Mouse (Mus musculus): ENCODE results near the gene Fam13c. TPM values are rescaled to one million over a fixed set of nuclear protein-coding genes. Genes with fewer than 3 reads are reported as not detected.
"Not testable (repeated sequence)": the region's sequence is repeated elsewhere in the genome, so short reads cannot be mapped to it uniquely, and the experiment has no call there.

Gene Fam13c
- polyA plus RNA-seq, 1 experiment from 2014 or later: 20.8 TPM

DNA sequence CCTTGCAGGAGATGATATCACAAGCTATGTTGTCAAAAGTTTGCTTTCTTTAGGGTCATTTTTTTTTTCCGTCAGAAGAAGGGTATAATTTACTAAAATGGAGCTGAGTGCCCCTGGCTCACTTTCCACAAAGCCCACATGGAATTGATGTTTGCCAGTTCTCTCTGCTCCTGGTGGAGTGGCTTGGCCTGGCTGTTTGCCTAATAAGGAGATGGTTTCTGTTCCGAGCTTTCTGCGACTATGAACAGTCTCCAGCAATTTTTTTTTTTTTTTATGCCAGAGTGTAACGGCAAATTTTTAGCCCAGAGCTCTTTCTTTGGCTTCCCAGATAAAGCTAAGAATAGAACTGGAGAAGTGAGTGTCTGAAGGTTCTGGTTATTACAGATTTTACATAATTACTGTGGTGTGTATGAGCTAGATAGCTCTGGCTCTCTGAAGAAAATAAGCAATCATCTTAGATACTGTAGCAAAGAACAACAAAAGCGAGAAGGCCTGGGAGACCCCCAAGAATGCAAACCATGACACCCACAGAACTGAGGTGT lies 12.1 kb upstream of the Fam13c start:
- no peak overlapping the region for H3K9ac ChIP-seq (ENCODE audit: low read length)
- H3K4me2 ChIP-seq (ENCODE audit: low read length): no peak overlapping the region
- no peak overlapping the region for H3K4me3 ChIP-seq (ENCODE audit: low read depth, low read length)
- no peaks in the 10 kb centered on the region for H3K4me1 ChIP-seq (ENCODE audit: control insufficient read depth, insufficient read depth, low read length)
- DNase-seq (ENCODE audit: low spot score) (peak; percentile 41), ATAC-seq (no peak)
- no peak overlapping the region for H3K27ac ChIP-seq (ENCODE audit: low read depth, low read length)
- H3K36me3 ChIP-seq (ENCODE audit: control insufficient read depth, insufficient read depth, low read length): no peaks in the 10 kb centered on the region
- 81% methylated on average over 5 of the region's 5 CpGs for WGBS
- H3K27me3 ChIP-seq (replicated peaks; ENCODE audit: control insufficient read depth, insufficient read depth, low read length): no peaks in the 10 kb centered on the region
- H3K9me3 ChIP-seq (replicated peaks; ENCODE audit: control insufficient read depth, low read length): no peaks in the 10 kb centered on the region

DNA sequence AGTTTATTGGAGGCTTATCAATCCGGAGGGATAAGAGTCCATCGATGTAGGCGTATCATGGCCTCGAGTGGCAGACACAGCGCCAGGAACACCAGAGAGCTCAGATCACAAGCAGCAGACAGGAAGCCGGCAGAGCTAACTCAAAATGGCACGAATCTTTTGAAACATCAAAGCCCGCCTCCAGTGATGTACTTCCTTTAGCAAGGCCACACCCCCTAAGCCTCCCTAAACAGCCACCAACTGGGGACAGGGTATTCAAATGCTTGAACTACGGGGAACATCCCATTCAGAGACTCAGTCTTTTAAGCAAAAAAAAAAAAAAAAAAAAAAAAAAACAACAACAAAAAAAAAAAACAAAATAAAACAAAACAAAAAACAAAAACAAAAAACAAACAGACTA lies 10.9 kb upstream of the Fam13c start:
- no peak overlapping the region for H3K9ac ChIP-seq (ENCODE audit: low read length)
- H3K27ac ChIP-seq (ENCODE audit: low read depth, low read length): no peak overlapping the region
- no peaks in the 10 kb centered on the region for H3K4me1 ChIP-seq (ENCODE audit: control insufficient read depth, insufficient read depth, low read length)
- H3K4me3 ChIP-seq (ENCODE audit: low read depth, low read length): no peak overlapping the region
- no peaks in the 10 kb centered on the region for H3K36me3 ChIP-seq (ENCODE audit: control insufficient read depth, insufficient read depth, low read length)
- H3K4me2 ChIP-seq (ENCODE audit: low read length): no peak overlapping the region
- no peaks in the 10 kb centered on the region for H3K9me3 ChIP-seq (replicated peaks; ENCODE audit: control insufficient read depth, low read length)
- no peak for ATAC-seq
- no peak for DNase-seq (ENCODE audit: low spot score)
- 95% methylated on average over 9 of the region's 9 CpGs for WGBS
- H3K27me3 ChIP-seq (replicated peaks; ENCODE audit: control insufficient read depth, insufficient read depth, low read length): no peaks in the 10 kb centered on the region

DNA sequence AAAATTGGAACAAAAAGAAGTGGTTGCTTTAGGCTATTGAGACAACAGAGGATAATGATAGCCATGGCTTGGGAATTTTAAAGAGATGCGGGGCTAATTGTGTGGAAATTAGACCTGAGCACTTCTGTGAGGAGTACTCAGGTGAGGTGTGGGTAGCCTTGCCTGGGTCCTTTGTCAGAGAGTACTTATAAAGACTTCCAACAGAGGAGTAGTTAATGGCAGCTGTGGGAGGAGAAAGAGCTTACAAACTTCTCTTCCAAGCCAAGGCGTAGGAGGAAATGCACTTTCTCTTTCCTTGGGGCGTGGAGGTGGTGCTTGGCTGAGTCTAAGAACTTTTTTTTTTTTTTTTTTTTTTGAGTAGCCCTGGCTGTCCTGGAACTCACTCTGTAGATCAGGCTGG lies 6.9 kb upstream of the Fam13c start:
- 90% methylated on average over 3 of the region's 3 CpGs for WGBS
- no peak for ATAC-seq
- no peak overlapping the region for H3K4me2 ChIP-seq (ENCODE audit: low read length)
- no peak for DNase-seq (ENCODE audit: low spot score)
- H3K9ac ChIP-seq (ENCODE audit: low read length): no peak overlapping the region
- H3K27ac ChIP-seq (ENCODE audit: low read depth, low read length): no peak overlapping the region
- no peaks in the 10 kb centered on the region for H3K9me3 ChIP-seq (replicated peaks; ENCODE audit: control insufficient read depth, low read length)
- H3K4me3 ChIP-seq (ENCODE audit: low read depth, low read length): no peak overlapping the region
- H3K27me3 ChIP-seq (replicated peaks; ENCODE audit: control insufficient read depth, insufficient read depth, low read length): no peaks in the 10 kb centered on the region
- H3K4me1 ChIP-seq (ENCODE audit: control insufficient read depth, insufficient read depth, low read length): no peaks in the 10 kb centered on the region
- H3K36me3 ChIP-seq (ENCODE audit: control insufficient read depth, insufficient read depth, low read length): no peaks in the 10 kb centered on the region

DNA sequence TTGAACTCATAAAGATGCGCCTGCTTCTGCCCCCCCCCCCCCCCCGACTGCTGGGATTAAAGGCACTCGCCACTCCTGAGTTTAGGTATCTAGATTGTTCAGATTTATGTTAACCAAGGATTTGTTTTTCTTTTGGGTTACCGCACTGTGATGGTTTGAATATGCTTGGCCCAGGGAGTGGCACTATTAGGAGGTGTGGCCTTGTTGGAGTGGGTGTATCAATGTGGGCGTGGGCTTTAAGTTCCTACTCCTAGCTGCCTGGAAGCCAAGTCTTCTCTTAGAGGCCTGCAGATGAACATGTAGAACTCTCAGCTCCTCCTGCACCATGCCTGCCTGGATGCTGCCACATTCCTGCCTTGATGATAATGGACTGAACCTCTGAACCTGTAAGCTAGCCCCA lies 6.5 kb upstream of the Fam13c start:
- H3K4me2 ChIP-seq (ENCODE audit: low read length); H3K9ac ChIP-seq (ENCODE audit: low read length); H3K4me1 ChIP-seq (ENCODE audit: control insufficient read depth, insufficient read depth, low read length); H3K27me3 ChIP-seq (replicated peaks; ENCODE audit: control insufficient read depth, insufficient read depth, low read length); H3K36me3 ChIP-seq (ENCODE audit: control insufficient read depth, insufficient read depth, low read length); H3K27ac ChIP-seq (ENCODE audit: low read depth, low read length); ATAC-seq; DNase-seq (ENCODE audit: low spot score); H3K4me3 ChIP-seq (ENCODE audit: low read depth, low read length); H3K9me3 ChIP-seq (replicated peaks; ENCODE audit: control insufficient read depth, low read length): not testable (repeated sequence)
- 81% methylated on average over 5 of the region's 5 CpGs for WGBS

DNA sequence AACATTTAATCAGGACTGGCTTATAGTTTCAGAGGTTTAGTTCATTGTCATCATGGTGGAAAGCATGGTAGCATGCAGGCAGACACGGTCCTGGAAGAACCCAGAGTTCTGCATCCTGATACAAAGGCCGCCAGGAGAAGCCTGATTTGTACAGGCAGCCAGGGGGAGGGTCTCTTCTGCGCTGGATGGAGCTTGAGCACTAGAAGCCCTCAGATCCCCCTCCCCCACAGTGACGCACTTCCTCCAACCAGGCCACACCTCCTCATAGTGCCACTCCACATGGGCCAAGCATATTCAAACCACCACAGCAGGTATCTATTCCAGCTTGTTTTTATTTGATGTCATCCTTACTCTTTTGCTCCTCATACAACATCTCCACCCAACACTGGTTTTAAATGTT lies 3.6 kb upstream of the Fam13c start:
- Histone ChIP-seq H3K36me3 (ENCODE audit: control insufficient read depth, insufficient read depth, low read length) (no peaks in the 10 kb centered on the region), H3K4me2 (ENCODE audit: low read length) (no peak overlapping the region), H3K27ac (ENCODE audit: low read depth, low read length) (no peak overlapping the region), H3K9ac (ENCODE audit: low read length) (no peak overlapping the region), H3K27me3 (replicated peaks; ENCODE audit: control insufficient read depth, insufficient read depth, low read length) (no peaks in the 10 kb centered on the region), H3K9me3 (replicated peaks; ENCODE audit: control insufficient read depth, low read length) (no peaks in the 10 kb centered on the region), H3K4me1 (ENCODE audit: control insufficient read depth, insufficient read depth, low read length) (peaks cover 5% of the 10 kb centered on the region; the same call in 1 of the 2 replicates), H3K4me3 (ENCODE audit: low read depth, low read length) (no peak overlapping the region)
- DNase-seq (ENCODE audit: low spot score): no peak
- WGBS: 85% methylated on average over 4 of the region's 4 CpGs
- ATAC-seq: no peak

DNA sequence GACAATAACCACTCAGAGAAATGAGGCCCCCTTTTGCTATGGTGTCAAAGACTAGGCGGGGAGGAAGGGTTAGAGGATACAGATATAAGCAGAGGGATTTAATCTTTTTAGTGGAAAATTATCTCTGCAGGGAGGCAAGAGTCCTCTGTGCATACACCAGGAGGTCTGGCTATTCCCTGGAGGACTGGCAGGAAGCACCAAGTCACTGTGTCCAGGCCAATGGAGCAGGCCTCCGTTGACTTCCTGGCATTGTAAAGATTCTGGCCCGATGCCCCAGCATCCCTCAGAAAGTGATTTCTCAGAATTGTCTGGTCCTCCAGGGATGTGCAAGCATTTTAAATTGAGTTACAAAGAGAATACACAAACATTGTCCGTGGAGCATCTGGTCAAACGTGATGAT lies 3.0 kb upstream of the Fam13c start:
- Histone ChIP-seq H3K27me3 (replicated peaks; ENCODE audit: control insufficient read depth, insufficient read depth, low read length) (no peaks in the 10 kb centered on the region), H3K36me3 (ENCODE audit: control insufficient read depth, insufficient read depth, low read length) (no peaks in the 10 kb centered on the region), H3K9me3 (replicated peaks; ENCODE audit: control insufficient read depth, low read length) (no peaks in the 10 kb centered on the region), H3K27ac (ENCODE audit: low read depth, low read length) (no peak overlapping the region), H3K4me3 (ENCODE audit: low read depth, low read length) (no peak overlapping the region), H3K4me2 (ENCODE audit: low read length) (no peak overlapping the region), H3K9ac (ENCODE audit: low read length) (no peak overlapping the region), H3K4me1 (ENCODE audit: control insufficient read depth, insufficient read depth, low read length) (peaks cover 11% of the 10 kb centered on the region)
- no peak for ATAC-seq
- no peak for DNase-seq (ENCODE audit: low spot score)
- 87% methylated on average over 5 of the region's 5 CpGs for WGBS

DNA sequence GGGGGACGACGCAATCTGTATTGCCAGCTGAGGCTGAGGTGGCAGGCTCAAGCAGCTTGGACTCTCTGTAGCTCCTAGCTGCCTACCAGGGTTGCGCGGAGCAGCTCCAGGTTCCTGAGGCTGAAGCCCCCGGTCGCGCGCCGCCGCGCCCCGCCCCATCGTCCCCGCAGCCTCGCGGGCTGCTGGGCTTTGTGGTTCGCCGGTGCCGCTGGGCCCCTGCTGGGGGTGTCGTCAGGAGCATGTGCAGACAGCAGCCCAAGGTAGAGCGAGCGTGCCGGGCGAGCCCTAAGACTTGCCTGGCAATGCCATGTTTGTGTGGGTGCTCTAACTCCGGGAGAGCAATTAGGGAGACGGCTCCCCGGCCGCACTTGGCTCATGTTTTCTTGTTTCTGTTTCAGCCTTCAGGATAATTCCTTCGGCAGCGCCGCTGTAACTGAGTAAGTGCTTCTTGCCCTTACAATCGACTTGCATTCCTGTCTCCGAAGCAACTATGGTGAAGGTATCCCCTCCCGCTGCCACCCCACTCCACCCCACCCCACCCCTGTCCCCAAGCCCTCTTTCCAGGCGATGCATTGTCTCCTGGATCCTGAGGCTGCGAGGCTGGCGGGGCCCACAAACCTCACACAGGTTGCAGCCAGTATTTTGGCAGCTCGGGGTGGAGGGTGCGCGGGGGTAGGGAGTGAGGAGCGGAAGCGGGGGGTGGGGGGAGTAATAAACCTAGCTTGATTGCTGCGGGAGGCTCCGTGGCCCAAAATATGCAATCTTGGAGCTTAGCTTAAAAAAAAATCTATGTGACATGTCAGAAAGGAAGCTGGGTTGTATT lies 569 bp downstream of the Fam13c start:
- peak overlapping the region; percentile 86 for H3K9ac ChIP-seq (ENCODE audit: low read length)
- WGBS: under 1% methylated on average over 44 of the region's 44 CpGs
- peak overlapping the region; percentile 64 for H3K4me3 ChIP-seq (ENCODE audit: low read depth, low read length)
- peak overlapping the region; percentile 95 for H3K27ac ChIP-seq (ENCODE audit: low read depth, low read length)
- peaks cover 22% of the 10 kb centered on the region for H3K4me1 ChIP-seq (ENCODE audit: control insufficient read depth, insufficient read depth, low read length)
- H3K9me3 ChIP-seq (replicated peaks; ENCODE audit: control insufficient read depth, low read length): no peaks in the 10 kb centered on the region
- ATAC-seq (peak; percentile 93), DNase-seq (ENCODE audit: low spot score) (peak; percentile 85)
- H3K27me3 ChIP-seq (replicated peaks; ENCODE audit: control insufficient read depth, insufficient read depth, low read length): no peaks in the 10 kb centered on the region
- H3K36me3 ChIP-seq (ENCODE audit: control insufficient read depth, insufficient read depth, low read length): no peaks in the 10 kb centered on the region
- H3K4me2 ChIP-seq (ENCODE audit: low read length): peak overlapping the region; percentile 77

DNA sequence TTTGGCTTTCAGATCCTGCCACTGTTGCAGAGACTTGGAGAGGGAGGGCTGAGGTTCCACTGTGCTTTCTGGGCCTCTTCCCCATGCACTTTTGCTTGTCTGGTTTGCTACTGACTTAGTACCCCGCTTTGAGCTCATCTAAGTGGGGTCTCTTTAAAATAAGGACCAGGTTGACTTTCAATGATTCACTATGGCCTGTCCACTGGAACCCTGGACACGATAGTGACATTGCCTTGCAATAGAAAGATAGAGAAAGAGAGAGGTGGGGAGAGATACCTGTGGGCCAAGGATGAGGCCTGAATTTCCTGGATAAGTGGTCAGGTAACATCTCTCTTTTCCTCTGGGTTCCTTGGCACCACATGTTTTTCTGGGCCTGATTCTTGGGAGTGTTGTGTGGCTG lies 1.9 kb downstream of the Fam13c start:
- 84% methylated on average over 2 of the region's 2 CpGs for WGBS
- no peak for DNase-seq (ENCODE audit: low spot score)

DNA sequence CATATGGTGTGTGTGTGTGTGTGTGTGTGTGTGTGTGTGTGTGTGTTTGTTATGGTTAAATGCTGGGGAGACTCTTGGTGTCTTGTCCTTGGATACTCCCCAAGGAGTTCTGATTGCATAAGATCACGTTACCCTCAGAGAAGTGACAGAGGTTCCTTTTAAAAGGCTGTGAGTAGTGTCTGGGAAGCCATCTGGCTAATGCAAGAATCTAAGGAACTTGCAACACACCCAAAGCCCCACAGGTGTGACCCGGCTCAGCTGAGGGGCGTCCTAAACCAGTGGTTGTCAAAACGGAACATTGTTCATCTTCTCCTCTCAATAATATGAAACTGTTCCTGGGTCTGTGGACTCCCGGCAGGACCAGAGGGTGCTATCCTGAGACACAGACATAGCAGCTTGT lies 2.3 kb downstream of the Fam13c start:
- ATAC-seq: no peak
- no peaks in the 10 kb centered on the region for H3K27me3 ChIP-seq (replicated peaks; ENCODE audit: control insufficient read depth, insufficient read depth, low read length)
- peak overlapping the region; percentile 77 for H3K4me2 ChIP-seq (ENCODE audit: low read length)
- no peaks in the 10 kb centered on the region for H3K9me3 ChIP-seq (replicated peaks; ENCODE audit: control insufficient read depth, low read length)
- WGBS: 85% methylated on average over 5 of the region's 5 CpGs
- no peaks in the 10 kb centered on the region for H3K36me3 ChIP-seq (ENCODE audit: control insufficient read depth, insufficient read depth, low read length)
- no peak overlapping the region for H3K4me3 ChIP-seq (ENCODE audit: low read depth, low read length)
- no peak overlapping the region for H3K27ac ChIP-seq (ENCODE audit: low read depth, low read length)
- H3K4me1 ChIP-seq (ENCODE audit: control insufficient read depth, insufficient read depth, low read length): peaks cover 22% of the 10 kb centered on the region
- no peak for DNase-seq (ENCODE audit: low spot score)
- no peak overlapping the region for H3K9ac ChIP-seq (ENCODE audit: low read length)

More for the DNA sequence above, 1.9 kb downstream of the Fam13c start:
- H3K9me3 ChIP-seq (replicated peaks; ENCODE audit: control insufficient read depth, low read length): no peaks in the 10 kb centered on the region
- H3K27ac ChIP-seq (ENCODE audit: low read depth, low read length): no peak overlapping the region
- peak overlapping the region; percentile 64 for H3K4me3 ChIP-seq (ENCODE audit: low read depth, low read length)
- peak overlapping the region; percentile 77 for H3K4me2 ChIP-seq (ENCODE audit: low read length)
- H3K27me3 ChIP-seq (replicated peaks; ENCODE audit: control insufficient read depth, insufficient read depth, low read length): no peaks in the 10 kb centered on the region
- no peaks in the 10 kb centered on the region for H3K36me3 ChIP-seq (ENCODE audit: control insufficient read depth, insufficient read depth, low read length)
- peaks cover 22% of the 10 kb centered on the region for H3K4me1 ChIP-seq (ENCODE audit: control insufficient read depth, insufficient read depth, low read length)
- peak overlapping the region; percentile 86; the same call in 1 of the 2 replicates for H3K9ac ChIP-seq (ENCODE audit: low read length)
- no peak for ATAC-seq
